Mouse (Mus musculus) midbrain, embryonic 13.5 days (tissue): ENCODE results near the gene Cask. TPM values are rescaled to one million over a fixed set of nuclear protein-coding genes. Genes with fewer than 3 reads are reported as not detected.

Experiments used
- ATAC-seq: fragments of 200-750 bp; cut with Nextera tagmentation; 2 replicates; pipeline ENCODE4 v1.8.0; 2017; ENCODE audit warnings: mild to moderate bottlenecking, moderate TSS enrichment, moderate library complexity
- H3K27ac ChIP-seq: fragments of 300-500 bp; sonication (generic); 2 replicates; pipeline ENCODE4 v1.5.1; 2015; ENCODE audit warnings: inconsistent platforms, mild to moderate bottlenecking, moderate library complexity
- H3K27me3 ChIP-seq: fragments of 300-500 bp; sonication (generic); 2 replicates; pipeline ENCODE4 v1.6.1; 2015; ENCODE audit warnings: mild to moderate bottlenecking, inconsistent platforms
- H3K36me3 ChIP-seq: fragments of 300-500 bp; sonication (generic); 2 replicates; pipeline ENCODE4 v1.6.1; 2015; ENCODE audit warnings: mild to moderate bottlenecking, inconsistent platforms
- H3K4me1 ChIP-seq: fragments of 300-500 bp; sonication (generic); replicated peaks from 2 replicates; pipeline ENCODE4 v1.6.1; 2015; ENCODE audit warnings: inconsistent platforms
- H3K4me2 ChIP-seq: fragments of 300-500 bp; sonication (generic); replicated peaks from 2 replicates; pipeline ENCODE4 v1.6.1; 2015; ENCODE audit warnings: moderate library complexity, mild to moderate bottlenecking, inconsistent platforms
- H3K4me3 ChIP-seq: fragments of 300-500 bp; sonication (generic); replicated peaks from 2 replicates; pipeline ENCODE4 v1.5.1; 2015; ENCODE audit warnings: mild to moderate bottlenecking, inconsistent platforms
- H3K9ac ChIP-seq: fragments of 300-500 bp; sonication (generic); replicated peaks from 2 replicates; pipeline ENCODE4 v1.6.1; 2015; ENCODE audit warnings: mild to moderate bottlenecking, inconsistent platforms
- H3K9me3 ChIP-seq: fragments of 300-500 bp; sonication (generic); 2 replicates; pipeline ENCODE4 v1.6.1; 2016; ENCODE audit warnings: mild to moderate bottlenecking, inconsistent platforms
- WGBS: fragments of 180-500 bp; shearing (Covaris S2); methylation state at CpG from one replicate; pipeline ENCODE4 v1.1.7; 2015; 5-methylcytosine and 5-hydroxymethylcytosine counted together
- polyA plus RNA-seq: library from polyadenylated mRNA; unstranded; fragments of >200 nt; fragmentation: Nextera tagmentation; extraction: Ambion mirVana; gene quantifications from 2 replicates; pipeline ENCODE4 v1.2.1, GENCODE M21; 2015

Cask gene
- polyA plus RNA-seq, 1 experiment from 2014 or later: 45.7 TPM

- Histone ChIP-seq H3K36me3 (peaks cover 6% of the 10 kb centered on the region), H3K27me3 (no peaks in the 10 kb centered on the region), H3K4me2 (no peak overlapping the region), H3K4me3 (no peak overlapping the region), H3K4me1 (no peaks in the 10 kb centered on the region), H3K9me3 (no peaks in the 10 kb centered on the region), H3K9ac (no peak overlapping the region), H3K27ac (no peak overlapping the region)
- no peak for ATAC-seq
- WGBS: 93% methylated on average over 3 of the region's 3 CpGs
Observed at GRCm38 (mm10) chrX:13554504-13554903, 296.7 kb downstream of the Cask start.

GRCm38 (mm10) chrX:13552288-13552687 lies 298.9 kb downstream of the Cask start:
- Histone ChIP-seq H3K36me3 (peaks cover 9% of the 10 kb centered on the region), H3K4me2 (no peak overlapping the region), H3K27ac (no peak overlapping the region), H3K9me3 (no peaks in the 10 kb centered on the region), H3K9ac (no peak overlapping the region), H3K27me3 (no peaks in the 10 kb centered on the region), H3K4me3 (no peak overlapping the region), H3K4me1 (no peaks in the 10 kb centered on the region)
- WGBS: 87% methylated on average over 2 of the region's 2 CpGs
- ATAC-seq: no peak

GRCm38 (mm10) chrX:13551566-13551965 lies 299.6 kb downstream of the Cask start:
- WGBS: 84% methylated on average over 4 of the region's 4 CpGs
- Histone ChIP-seq H3K4me2 (no peak overlapping the region), H3K9me3 (no peaks in the 10 kb centered on the region), H3K4me3 (no peak overlapping the region), H3K36me3 (peaks cover 14% of the 10 kb centered on the region), H3K27ac (no peak overlapping the region), H3K27me3 (no peaks in the 10 kb centered on the region), H3K9ac (no peak overlapping the region), H3K4me1 (no peaks in the 10 kb centered on the region)
- no peak for ATAC-seq

DNA sequence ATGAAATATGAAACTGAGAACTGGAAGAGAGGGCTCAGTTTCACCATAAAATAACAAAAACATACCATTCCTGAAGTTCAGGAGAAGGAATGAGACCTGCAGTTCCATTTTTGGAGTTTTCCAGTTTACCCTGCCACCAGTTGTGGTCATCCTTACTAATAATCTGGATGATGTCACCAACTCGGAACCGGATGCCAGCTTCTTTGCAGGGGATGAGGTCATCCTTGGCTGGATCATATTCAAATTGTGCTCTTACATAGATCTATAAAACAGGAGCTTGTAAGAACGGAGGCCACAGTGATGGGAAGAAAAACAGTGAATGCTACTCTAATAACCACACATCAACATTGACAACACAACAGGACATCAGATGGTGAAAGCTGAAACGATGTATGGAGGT lies 302.1 kb downstream of the Cask start:
- H3K9ac ChIP-seq: no peak overlapping the region
- no peaks in the 10 kb centered on the region for H3K4me1 ChIP-seq
- H3K4me3 ChIP-seq: no peak overlapping the region
- no peaks in the 10 kb centered on the region for H3K9me3 ChIP-seq
- peaks cover 17% of the 10 kb centered on the region for H3K36me3 ChIP-seq
- ATAC-seq: no peak
- H3K27me3 ChIP-seq: no peaks in the 10 kb centered on the region
- H3K27ac ChIP-seq: no peak overlapping the region
- H3K4me2 ChIP-seq: no peak overlapping the region
- WGBS: 84% methylated on average over 4 of the region's 4 CpGs

DNA sequence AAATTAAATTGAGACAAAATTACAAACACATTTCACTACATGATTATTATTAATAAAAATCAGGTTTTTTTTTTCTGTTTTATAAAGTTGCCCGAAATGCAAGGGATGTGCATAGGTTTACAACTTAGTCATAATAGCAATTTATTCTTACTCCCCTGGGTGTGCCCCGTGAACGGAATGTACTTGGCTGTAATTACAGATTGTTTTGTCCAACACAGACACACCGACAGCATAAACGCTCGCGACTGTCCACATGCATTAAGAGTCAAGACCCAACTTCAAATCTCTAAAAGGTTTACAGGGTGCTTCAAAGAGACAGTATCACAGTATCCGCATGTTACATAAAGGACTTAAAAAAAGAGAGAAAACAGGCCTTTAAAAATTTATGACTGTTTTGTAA lies 329.9 kb downstream of the Cask start:
- no peak overlapping the region for H3K4me2 ChIP-seq
- no peaks in the 10 kb centered on the region for H3K4me1 ChIP-seq
- no peak overlapping the region for H3K27ac ChIP-seq
- H3K27me3 ChIP-seq: peaks cover 4% of the 10 kb centered on the region; the same call in 1 of the 2 replicates
- H3K9ac ChIP-seq: no peak overlapping the region
- H3K4me3 ChIP-seq: no peak overlapping the region
- 89% methylated on average over 8 of the region's 8 CpGs for WGBS
- H3K36me3 ChIP-seq: peaks cover 5% of the 10 kb centered on the region
- no peaks in the 10 kb centered on the region for H3K9me3 ChIP-seq
- no peak for ATAC-seq

GRCm38 (mm10) chrX:13520566-13520965 lies 330.6 kb downstream of the Cask start:
- WGBS: 75% methylated on average over 4 of the region's 4 CpGs

DNA sequence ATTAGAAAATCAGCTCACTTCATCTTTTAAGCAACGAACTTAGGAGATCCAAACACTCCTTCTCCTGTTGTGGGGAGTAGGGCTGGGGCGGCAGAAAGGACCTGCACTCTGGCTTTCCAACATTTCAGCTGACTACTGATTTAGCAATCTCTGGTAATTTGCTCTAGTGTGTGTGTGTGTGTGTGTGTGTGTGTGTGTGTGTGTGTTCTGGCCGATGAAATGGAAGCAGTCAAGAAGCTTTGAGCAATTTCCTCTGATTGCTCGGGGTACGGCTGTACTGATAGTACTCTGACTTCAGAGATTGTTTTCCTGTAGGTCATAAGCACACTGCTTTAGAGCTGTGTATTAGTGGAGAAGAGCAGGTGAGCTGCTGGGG lies 331.8 kb downstream of the Cask start:
- no peak overlapping the region for H3K27ac ChIP-seq
- peaks cover 6% of the 10 kb centered on the region; the same call in 1 of the 2 replicates for H3K27me3 ChIP-seq
- no peaks in the 10 kb centered on the region for H3K4me1 ChIP-seq
- WGBS: 80% methylated on average over 4 of the region's 5 CpGs
- no peak overlapping the region for H3K4me2 ChIP-seq
- no peak overlapping the region for H3K9ac ChIP-seq
- peaks cover 5% of the 10 kb centered on the region; the same call in 1 of the 2 replicates for H3K36me3 ChIP-seq
- no peaks in the 10 kb centered on the region for H3K9me3 ChIP-seq
- no peak for ATAC-seq
- H3K4me3 ChIP-seq: no peak overlapping the region

More at GRCm38 (mm10) chrX:13520566-13520965, 330.6 kb downstream of the Cask start:
- Histone ChIP-seq H3K4me3 (no peak overlapping the region), H3K27me3 (peaks cover 4% of the 10 kb centered on the region; the same call in 1 of the 2 replicates), H3K4me2 (no peak overlapping the region), H3K4me1 (no peaks in the 10 kb centered on the region), H3K27ac (no peak overlapping the region), H3K9me3 (no peaks in the 10 kb centered on the region), H3K36me3 (peaks cover 5% of the 10 kb centered on the region), H3K9ac (no peak overlapping the region)
- no peak for ATAC-seq

GRCm38 (mm10) chrX:13518781-13519407 lies 332.3 kb downstream of the Cask start:
- Histone ChIP-seq H3K27me3 (peaks cover 2% of the 10 kb centered on the region; the same call in 1 of the 2 replicates), H3K4me1 (no peaks in the 10 kb centered on the region), H3K9me3 (no peaks in the 10 kb centered on the region), H3K4me3 (no peak overlapping the region), H3K27ac (no peak overlapping the region), H3K4me2 (no peak overlapping the region), H3K36me3 (0 out of 2 replicates have a peak, but pooled peaks cover under 1% of the 10 kb centered on the region), H3K9ac (no peak overlapping the region)
- 73% methylated on average over 4 of the region's 4 CpGs for WGBS
- ATAC-seq: no peak

- Histone ChIP-seq H3K27ac (no peak overlapping the region), H3K4me1 (no peaks in the 10 kb centered on the region), H3K27me3 (peaks cover 2% of the 10 kb centered on the region; the same call in 1 of the 2 replicates), H3K4me3 (no peak overlapping the region), H3K9ac (no peak overlapping the region), H3K4me2 (no peak overlapping the region), H3K9me3 (no peaks in the 10 kb centered on the region), H3K36me3 (no peaks in the 10 kb centered on the region)
- WGBS: 80% methylated on average over 10 of the region's 10 CpGs
- no peak for ATAC-seq
Observed at GRCm38 (mm10) chrX:13518019-13518418, 333.1 kb downstream of the Cask start.

DNA sequence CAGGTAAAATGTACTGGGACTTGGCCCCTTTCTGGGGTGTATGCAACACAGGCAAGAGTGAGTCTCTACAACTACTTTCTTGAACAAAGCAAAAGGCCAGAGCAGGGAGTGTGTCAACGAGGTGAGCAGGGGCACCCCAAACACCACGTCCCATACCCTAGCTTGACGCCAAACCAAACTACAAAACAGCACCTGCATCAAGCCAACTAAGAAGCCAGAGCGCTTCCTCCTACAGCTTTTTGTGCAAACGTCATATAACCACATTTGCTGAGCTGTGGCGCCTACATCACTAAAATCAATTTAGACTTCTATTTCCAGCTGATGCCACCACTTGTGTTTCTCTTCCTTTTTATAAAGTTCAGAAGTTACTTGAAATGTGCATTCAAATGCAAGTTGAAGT lies 334.7 kb downstream of the Cask start:
- H3K9ac ChIP-seq: no peak overlapping the region
- no peak overlapping the region for H3K4me2 ChIP-seq
- ATAC-seq: no peak
- no peaks in the 10 kb centered on the region for H3K36me3 ChIP-seq
- H3K27ac ChIP-seq: no peak overlapping the region
- WGBS: 93% methylated on average over 6 of the region's 6 CpGs
- H3K9me3 ChIP-seq: no peaks in the 10 kb centered on the region
- no peak overlapping the region for H3K4me3 ChIP-seq
- no peaks in the 10 kb centered on the region for H3K4me1 ChIP-seq
- peaks cover 2% of the 10 kb centered on the region; the same call in 1 of the 2 replicates for H3K27me3 ChIP-seq

DNA sequence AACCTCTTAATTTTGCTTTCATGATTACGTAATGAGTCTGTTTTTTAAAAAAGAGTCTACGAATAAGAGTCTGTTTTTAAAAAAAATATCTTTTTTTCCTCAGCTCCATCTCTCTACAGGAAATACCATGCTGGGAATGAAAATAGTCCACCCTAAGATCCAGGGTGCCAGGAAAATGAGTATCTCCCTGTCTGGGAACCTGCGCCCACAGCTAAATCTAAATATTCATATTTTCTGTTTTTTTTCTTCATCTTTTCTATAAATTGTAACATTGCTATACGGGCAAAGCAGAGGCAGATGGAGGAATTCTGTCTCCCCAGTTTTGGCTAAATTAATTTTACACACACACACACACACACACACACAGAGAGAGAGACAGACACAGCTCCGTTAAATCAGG lies 337.3 kb downstream of the Cask start:
- Histone ChIP-seq H3K27ac (no peak overlapping the region), H3K4me1 (no peaks in the 10 kb centered on the region), H3K36me3 (no peaks in the 10 kb centered on the region), H3K4me3 (no peak overlapping the region), H3K9ac (no peak overlapping the region), H3K27me3 (peaks cover 2% of the 10 kb centered on the region; the same call in 1 of the 2 replicates), H3K4me2 (no peak overlapping the region), H3K9me3 (no peaks in the 10 kb centered on the region)
- 90% methylated on average over 5 of the region's 5 CpGs for WGBS
- ATAC-seq: no peak

- no peaks in the 10 kb centered on the region for H3K9me3 ChIP-seq
- H3K27me3 ChIP-seq: peaks cover 2% of the 10 kb centered on the region; the same call in 1 of the 2 replicates
- no peaks in the 10 kb centered on the region for H3K4me1 ChIP-seq
- no peak overlapping the region for H3K9ac ChIP-seq
- no peaks in the 10 kb centered on the region for H3K36me3 ChIP-seq
- H3K4me3 ChIP-seq: no peak overlapping the region
- 80% methylated on average over 2 of the region's 2 CpGs for WGBS
- H3K4me2 ChIP-seq: no peak overlapping the region
- no peak overlapping the region for H3K27ac ChIP-seq
- ATAC-seq: no peak
Observed at GRCm38 (mm10) chrX:13513127-13513526, 338.0 kb downstream of the Cask start.

GRCm38 (mm10) chrX:13506376-13506775 lies 344.8 kb downstream of the Cask start:
- Histone ChIP-seq H3K4me3 (no peak overlapping the region), H3K9ac (no peak overlapping the region), H3K4me2 (no peak overlapping the region), H3K4me1 (no peaks in the 10 kb centered on the region), H3K36me3 (no peaks in the 10 kb centered on the region), H3K27ac (no peak overlapping the region), H3K27me3 (no peaks in the 10 kb centered on the region), H3K9me3 (no peaks in the 10 kb centered on the region)
- ATAC-seq: no peak
- WGBS: 53% methylated on average over 2 of the region's 2 CpGs
